Mouse (Mus musculus) left cerebral cortex, adult 18-20 months (tissue): Measurements from ENCODE around the gene Phkg2. TPM values are rescaled to one million over a fixed set of nuclear protein-coding genes. Genes with fewer than 3 reads are reported as not detected.
"Not testable (repeated sequence)": the region's sequence is repeated elsewhere in the genome, so short reads cannot be mapped to it uniquely, and the experiment has no call there.

ENCODE experiments used
- DNase-seq, 2 experiments: peaks; one replicate each; pipeline ENCODE4 v3.0.0; 2021 to 2022; ENCODE audit warnings: low spot score in 2 of 2, mixed read lengths in 1 of 2
- total RNA-seq, 2 experiments: library from RNA; stranded (reverse); gene quantifications; 2 replicates each; pipeline ENCODE4 v1.2.3; 2021

Gene Phkg2
- total RNA-seq, 2 experiments from 2014 or later: 70.6 to 81.2 TPM

DNA sequence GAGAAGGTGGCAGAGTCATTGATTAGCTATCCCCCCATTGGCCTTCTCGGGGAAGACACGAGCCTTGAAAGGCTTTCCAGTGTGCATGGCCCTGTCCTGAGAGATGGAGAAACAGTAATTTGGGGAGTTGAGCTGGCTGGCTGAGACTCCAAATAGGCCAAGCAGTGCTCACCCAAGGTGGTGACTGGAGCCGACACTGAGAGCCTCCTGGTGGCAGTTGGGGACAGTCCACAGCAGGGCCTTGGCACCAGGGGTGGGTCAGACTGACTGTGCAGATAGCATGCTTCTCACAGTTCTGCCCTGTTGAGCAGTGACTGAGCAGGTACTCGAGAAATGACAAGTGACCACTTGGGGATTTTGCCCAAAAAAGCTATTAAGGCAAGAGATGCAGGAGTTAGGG is 28.6 kb downstream of the Phkg2 start:
- DNase-seq: no peak

DNA sequence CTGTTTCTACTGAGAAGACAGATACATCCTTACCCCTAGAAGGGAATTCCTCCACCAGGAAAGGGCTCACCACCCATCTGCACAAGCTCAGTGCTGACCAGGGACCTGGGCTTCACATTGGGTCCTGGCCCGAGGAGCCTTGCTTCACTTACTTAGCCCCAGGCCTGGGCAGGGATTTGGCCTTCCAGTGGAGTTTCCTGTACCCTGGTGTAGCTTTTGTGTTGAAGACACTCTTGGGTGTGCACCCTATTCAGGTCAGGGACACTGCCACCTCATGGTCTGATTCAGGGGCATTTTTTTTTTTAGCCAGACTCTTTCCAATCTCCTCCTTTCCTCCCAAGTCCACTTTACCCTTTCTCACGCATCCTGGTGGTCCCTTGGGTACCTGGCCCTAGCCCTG is 29.8 kb downstream of the Phkg2 start:
- DNase-seq: no peak

DNA sequence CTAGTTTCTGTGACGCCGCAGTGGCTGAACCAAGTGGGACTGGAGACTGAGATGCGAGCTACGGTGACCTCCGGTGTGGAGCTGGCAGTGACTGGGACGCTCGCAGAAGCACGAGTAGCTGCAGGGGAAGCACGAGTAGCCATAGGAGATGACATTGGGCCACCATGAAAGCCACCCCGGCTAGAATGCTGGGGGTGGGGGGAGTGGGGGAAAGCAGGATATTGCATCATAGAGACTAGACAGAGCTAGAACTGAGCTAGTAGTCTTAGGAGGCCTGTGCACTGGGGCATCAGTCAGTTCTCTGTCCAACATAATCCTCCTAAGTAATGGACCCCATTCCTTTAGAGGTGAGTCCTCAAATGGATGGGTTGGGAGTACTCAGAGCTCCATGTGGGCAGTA is 31.1 kb downstream of the Phkg2 start:
- DNase-seq: no peak

DNA sequence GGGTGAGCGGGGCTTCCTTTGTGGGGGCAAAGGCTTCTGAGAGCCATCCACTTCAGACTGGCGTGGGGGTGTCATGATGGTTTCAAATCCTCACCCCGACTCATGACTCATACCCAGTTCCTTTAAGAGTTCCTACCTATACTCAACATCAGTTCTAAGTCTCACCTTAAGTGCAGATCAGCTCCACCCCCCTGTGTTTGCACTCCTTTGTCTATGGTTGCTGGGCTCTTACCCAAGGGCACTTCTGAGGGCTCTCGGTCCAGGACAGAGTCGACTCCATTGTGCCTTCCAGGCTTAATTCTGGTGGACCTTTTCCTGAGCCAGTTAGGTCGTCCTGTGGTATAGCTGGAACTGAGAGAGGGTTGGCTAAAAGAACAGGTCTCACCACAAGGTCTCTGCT is 34.0 kb downstream of the Phkg2 start:
- no peak for DNase-seq

DNA sequence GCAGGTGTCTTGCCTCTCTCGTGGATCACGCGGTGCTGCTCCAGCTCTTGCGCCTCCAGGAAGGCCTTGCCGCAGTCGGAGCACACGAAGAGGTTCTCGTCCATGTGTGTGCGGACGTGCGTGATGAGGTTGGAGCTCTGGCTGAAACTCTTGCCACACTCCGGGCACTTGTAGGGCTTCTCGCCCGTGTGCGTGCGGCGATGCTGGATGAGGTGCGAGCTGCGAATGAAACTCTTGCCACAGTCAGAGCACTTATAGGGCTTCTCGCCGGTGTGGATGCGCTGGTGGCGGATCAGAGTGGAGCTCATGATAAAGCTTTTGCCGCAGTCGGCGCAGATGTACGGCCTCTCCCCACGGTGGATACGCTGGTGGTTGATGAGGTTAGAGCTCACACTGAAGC is 37.9 kb downstream of the Phkg2 start:
- no peak for DNase-seq

DNA sequence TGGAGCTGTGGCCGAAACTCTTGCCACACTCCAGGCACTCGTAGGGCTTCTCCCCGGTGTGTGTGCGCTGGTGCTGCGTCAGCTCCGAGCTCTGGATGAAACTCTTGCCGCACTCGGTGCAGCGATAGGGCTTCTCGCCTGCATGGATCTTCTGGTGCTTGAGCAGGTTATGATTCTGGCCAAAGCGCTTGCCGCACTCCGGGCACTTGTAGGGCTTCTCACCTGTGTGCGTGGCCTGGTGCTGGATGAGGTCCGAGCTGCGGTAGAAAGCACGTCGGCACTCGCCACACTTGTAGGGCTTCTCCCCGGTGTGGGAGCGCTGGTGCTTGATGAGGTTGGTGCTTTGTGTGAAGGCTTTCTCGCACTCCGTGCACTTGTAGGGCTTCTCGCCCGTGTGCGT is 38.4 kb downstream of the Phkg2 start:
- DNase-seq: no peak

DNA sequence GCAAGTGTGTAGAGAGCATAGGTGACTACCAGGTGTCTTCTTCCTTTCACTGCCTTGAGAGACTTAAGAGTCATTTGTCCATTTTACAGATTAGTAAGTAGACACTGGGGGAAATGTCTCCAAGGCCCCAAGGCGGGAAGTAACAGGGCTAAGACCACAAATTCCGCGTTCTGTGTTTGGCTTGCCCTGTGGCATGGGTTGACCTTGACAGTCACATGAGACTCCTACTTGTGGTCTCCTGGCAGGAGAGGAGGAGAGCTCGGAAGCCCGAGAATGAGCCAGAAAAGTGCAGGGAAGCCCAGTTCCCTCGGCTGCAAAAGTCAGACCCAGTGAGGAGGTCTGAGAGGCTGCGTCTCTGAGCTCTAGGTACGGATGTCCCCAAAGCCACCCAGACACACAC is 40.4 kb downstream of the Phkg2 start:
- no peak for DNase-seq

DNA sequence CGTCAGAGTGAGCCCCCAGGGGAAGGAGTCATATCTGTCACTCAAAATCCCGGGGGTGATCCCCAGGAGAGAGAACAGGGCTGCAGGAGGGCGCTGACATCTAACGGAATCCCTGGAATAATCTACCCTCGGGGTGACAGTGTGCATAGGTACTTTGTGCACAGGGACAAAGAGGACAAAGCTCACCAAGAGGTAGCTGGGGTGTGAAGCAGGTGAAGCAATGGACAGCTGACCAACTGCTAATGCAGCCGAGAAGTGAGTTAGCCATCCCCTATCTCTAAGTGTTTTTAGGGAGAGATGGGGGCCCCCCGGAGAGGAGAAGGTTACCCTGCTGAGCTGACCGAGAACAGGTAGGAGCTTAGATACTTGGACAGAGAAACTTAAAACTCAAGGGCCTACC is 41.0 kb downstream of the Phkg2 start:
- no peak for DNase-seq

DNA sequence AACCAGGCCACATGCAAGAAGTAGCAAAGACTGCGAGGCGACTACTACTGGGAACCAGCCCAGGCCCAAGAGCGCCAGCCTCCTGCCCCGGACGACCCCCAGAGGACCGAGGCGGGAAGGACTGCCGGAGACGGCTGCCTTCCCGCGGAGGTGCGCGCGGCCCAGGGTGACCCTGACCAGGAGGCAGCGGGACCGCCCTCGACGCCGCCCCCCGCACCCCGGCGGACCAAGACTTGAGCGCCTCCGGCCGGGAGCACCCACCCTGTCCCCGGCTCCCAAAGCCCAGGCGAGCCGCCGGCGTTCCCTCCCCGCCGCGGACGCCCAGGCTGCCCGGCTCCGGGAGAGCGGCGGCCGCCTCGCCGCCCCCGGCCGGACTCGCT is 41.4 kb downstream of the Phkg2 start:
- DNase-seq: peak in 1 of 2 experiments; percentile 31

DNA sequence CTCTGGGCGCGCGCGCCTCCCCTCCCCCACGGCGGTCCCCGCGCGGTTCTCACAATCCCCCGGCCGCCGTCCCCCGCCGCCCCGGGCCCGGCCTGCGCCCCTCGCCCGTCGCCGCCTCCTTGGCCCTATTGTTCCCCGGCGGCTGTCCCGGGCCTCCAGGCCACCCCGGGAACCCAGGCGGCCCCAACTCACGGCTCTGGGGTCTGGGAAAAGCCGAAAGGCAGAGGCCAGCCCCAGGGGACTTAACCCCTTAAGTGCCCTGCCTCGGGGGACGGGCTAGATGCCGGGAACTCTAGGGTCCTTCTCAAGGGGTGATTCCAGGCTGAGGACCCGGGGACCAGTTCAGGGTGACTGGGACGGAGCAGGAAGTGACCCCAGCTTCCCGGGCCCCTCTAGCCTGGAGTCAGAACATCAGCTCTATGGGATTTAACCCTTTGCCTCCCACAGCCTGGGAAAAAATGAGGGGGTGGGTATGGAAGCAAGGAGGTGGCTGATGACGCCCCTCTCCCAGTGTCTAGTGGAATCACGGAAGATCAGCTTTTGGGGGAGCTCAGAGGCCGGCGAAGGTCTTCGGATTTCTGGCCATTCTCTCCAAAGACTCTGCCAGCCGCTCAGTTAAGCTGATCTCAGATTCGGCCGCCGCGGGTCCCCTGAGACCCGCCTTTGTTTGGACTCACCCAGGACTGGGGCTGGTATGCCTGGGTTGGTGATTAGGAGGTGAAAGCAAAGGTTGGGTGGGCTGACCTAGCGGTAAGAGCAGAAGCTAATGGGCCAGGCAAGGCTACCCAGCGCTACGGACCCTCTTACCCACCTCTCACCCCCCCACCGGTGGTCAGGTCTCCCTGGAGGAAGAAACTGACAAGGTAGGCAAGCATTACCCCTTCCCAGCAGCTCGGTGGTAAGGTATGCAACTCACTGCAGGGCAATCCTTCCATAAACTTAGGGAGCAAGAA is 42.0 kb downstream of the Phkg2 start, which contains the start of gene Zfp629:
Zfp629 (minus strand) TSS at position 907 of the 953 bp plus-strand sequence.
- peak; percentile 65 to 70 for DNase-seq

DNA sequence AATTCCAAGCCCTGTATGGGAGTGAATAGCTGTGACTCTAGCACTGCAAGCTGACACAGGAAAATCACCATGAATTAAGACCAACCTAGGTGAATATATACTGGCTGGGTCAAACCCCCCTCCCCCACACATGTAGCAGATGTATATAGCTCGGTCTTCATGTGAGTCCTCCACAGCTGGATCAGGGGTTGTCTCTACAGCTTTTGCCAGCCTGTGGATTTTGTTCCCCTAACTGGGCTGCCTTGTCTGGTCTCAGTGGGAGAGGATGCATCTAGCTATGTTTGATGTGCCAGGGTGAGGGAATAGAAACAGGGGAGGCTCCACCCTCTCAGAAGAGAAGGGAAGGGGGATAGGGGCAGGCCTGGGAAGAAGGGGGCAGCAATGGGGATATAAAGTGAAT is 43.2 kb downstream of the Phkg2 start:
- no peak for DNase-seq

DNA sequence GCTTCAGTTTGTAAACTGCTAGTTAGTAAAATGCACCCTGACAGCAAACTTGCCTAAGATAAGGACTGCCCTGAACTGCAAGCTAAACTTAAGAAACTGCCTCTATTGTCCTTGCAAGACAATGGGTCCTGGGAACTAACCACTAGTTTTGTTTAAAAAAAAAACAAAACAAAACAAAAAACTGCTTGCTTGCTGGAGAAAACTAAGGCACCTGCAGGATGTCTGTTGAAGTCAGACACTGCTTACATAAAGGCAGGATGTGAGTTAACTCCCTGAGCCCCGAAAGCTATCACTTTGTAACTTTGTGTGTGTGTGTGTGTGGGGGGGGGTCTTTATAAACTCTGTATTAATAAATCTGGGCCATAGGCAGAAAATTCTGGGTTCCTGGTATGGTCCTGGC is 43.7 kb downstream of the Phkg2 start:
- no peak for DNase-seq

DNA sequence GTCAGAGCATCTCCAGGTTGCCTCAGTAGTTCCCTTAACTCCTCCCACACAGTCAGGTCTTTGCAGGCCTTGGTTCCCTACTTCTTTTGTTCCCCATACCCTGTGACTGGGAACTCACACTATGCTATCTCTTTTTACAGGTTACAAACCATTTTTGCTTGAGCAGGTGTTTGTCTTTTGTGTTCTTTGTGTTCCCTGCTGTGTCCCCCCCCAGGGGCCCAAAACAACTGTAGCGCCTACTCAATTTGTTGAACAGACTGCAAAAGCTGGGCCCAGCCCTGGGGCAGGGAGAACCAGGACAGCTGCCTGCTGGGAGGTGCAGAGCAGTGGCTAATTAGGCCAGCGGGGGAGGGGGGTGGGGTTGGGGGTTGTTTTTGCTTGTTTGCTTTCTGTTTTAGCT is 44.8 kb downstream of the Phkg2 start:
- no peak for DNase-seq

DNA sequence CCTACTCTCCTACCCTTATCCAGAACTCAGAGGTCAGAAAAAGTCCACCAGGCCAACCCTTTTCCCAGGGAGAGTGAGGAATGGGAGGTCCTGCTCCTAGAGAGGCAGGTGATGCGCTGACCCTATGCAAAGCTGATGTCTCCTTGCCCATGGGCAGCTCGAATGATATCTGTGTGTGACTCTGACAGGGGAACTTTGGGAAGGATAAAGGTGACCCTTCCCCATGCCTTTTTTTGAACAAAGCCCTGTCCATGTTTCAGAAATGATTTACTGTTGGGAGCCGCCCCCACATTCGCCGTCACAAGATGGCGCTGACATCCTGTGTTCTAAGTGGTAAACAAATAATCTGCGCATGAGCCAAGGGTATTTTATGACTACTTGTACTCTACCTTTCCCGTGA is 45.3 kb downstream of the Phkg2 start:
- DNase-seq: not testable (repeated sequence)

DNA sequence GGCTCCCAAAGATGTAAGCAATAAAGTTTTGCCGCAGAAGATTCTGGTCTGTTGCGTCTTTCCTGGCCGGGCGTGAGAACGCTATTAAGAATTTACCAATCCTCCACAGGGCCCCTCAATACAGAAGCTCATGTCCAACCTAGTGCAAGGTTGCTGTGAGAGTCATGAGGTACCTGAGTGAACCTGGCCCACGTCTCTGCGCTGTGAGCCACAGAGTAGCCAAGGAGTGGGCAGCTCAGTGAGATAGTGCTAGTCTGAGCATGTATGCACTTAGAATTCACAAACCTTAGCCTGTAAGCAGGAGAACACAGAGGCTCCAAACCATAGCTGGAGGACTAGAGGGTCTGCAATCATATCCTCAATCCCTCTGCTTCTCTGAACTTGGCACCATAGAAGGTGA is 52.9 kb downstream of the Phkg2 start:
- DNase-seq: no peak

DNA sequence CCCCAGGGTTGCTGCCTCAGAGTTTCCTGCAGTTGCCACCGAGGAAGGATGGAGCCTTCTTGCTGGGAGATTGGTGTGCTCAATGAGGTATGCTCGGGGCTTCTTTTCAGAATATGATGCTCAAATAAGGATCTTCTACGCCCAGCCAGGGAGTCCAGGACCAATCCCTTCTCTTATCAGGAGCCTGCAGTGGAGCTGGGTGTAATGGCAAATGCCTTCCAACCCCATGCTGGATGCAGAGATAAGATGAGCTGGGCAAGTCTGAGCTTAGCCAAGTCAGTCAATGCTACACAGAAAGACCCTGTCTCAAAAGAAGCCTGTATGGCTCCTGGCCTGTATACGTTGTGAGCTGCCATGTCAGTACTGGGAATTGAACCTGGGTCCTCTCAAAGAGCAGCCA is 53.3 kb downstream of the Phkg2 start:
- no peak for DNase-seq

DNA sequence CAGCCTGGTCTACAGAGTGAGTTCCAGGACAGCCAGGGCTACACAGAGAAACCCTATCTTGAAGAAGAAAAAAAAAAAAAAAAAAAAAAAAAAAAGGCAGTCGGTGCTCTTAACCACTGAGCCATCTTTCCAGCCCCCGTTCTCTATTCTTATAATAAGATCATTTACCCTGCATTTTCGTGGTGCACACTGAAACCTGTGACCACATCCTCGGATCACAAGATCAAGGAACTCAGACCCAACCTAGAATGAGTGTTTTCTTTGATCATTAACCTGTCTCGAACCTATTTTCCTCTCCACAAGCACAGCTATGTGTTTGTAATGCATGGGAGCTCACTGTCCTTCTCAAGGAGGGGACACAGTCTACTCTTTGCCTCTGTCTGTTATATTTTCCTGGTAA is 55.5 kb downstream of the Phkg2 start:
- no peak for DNase-seq

DNA sequence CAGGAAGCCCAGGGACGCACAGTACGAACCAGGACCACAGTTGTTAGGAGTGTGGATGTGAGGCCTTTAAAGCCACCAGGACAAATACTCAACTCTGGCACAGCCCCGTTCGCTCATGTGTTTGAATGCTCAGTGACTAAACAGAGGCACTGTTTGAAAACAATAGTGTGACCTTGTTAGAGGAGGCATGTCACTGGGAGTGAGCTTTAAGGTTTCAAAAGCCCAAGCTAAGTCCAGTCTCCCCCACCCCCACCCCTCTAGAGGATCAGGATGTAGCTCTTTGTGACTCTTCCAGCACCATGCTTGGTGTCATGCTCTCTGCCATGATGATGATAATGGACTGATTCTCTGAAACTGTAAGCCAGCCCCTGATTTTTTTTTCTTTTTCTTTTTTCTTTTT is 58.3 kb downstream of the Phkg2 start:
- no peak for DNase-seq

Other genes starting within 250 kb of the Phkg2 start
- gene Zfp768, start 227.8 kb upstream of the Phkg2 start, total RNA-seq: 10 to 100 TPM; 13.7 to 14.5 TPM
- gene Zfp747, start 197.3 kb upstream of the Phkg2 start, total RNA-seq: 1 to 10 TPM; 6.6 to 7.4 TPM
- 1 to 10 TPM; 3.9 to 4.8 TPM for gene 9130019O22Rik, start 186.2 kb upstream of the Phkg2 start, total RNA-seq
- 1 to 10 TPM; 7.4 to 7.6 TPM for gene E430018J23Rik, start 179.7 kb upstream of the Phkg2 start, total RNA-seq
- 1 to 10 TPM; 4.3 to 4.8 TPM for gene Zfp764, start 166.5 kb upstream of the Phkg2 start, total RNA-seq
- gene Zfp688, start 151.3 kb upstream of the Phkg2 start, total RNA-seq: 10 to 100 TPM; 12.7 to 15.7 TPM
- 1 to 10 TPM; 5.4 to 6.2 TPM for gene Zfp689, start 124.2 kb upstream of the Phkg2 start, total RNA-seq
- 10 to 100 TPM; 24.6 to 33.0 TPM for gene Prr14, start 113.7 kb upstream of the Phkg2 start, total RNA-seq
- 10 to 100 TPM; 54.5 to 57.8 TPM for gene Fbrs, start 94.1 kb upstream of the Phkg2 start, total RNA-seq
- gene Srcap, start 61.4 kb upstream of the Phkg2 start, total RNA-seq: 10 to 100 TPM; 94.9 to 99.7 TPM
- gene Gm42715, start 53.8 kb upstream of the Phkg2 start, total RNA-seq: 10 to 100 TPM in 1 of 2 experiments, 1 to 10 TPM in 1; 8.9 to 10.7 TPM
- gene Tmem265, start 11.9 kb upstream of the Phkg2 start, total RNA-seq: 1 to 10 TPM in 1 of 2 experiments, not detected in 1; 1.0 TPM
- gene Ccdc189, start 15.3 kb downstream of the Phkg2 start, total RNA-seq: 1 to 10 TPM; 7.5 to 8.9 TPM
- gene Rnf40, start 15.4 kb downstream of the Phkg2 start, total RNA-seq: 10 to 100 TPM; 63.6 to 73.4 TPM
- 10 to 100 TPM; 23.1 to 24.0 TPM for gene Zfp629, start 42.5 kb downstream of the Phkg2 start, total RNA-seq
- 10 to 100 TPM; 44.6 to 46.4 TPM for gene Bcl7c, start 135.6 kb downstream of the Phkg2 start, total RNA-seq
- gene Ctf1, start 139.4 kb downstream of the Phkg2 start, total RNA-seq: 1 to 10 TPM; 2.7 to 4.4 TPM
- not detected for gene Ctf2, start 158.8 kb downstream of the Phkg2 start, total RNA-seq
- 10 to 100 TPM; 68.8 to 74.6 TPM for gene Fbxl19, start 171.2 kb downstream of the Phkg2 start, total RNA-seq
- gene Orai3, start 196.5 kb downstream of the Phkg2 start, total RNA-seq: 10 to 100 TPM; 16.8 to 20.5 TPM
- 10 to 100 TPM; 41.1 to 44.7 TPM for gene Setd1a, start 203.3 kb downstream of the Phkg2 start, total RNA-seq
- gene Gm49388, start 212.3 kb downstream of the Phkg2 start, total RNA-seq: 1 to 10 TPM; 5.5 to 5.6 TPM
- gene Hsd3b7, start 227.3 kb downstream of the Phkg2 start, total RNA-seq: 1 to 10 TPM; 4.7 to 5.3 TPM